Mouse (Mus musculus): ENCODE results near the gene Tmem160.

Tmem160 gene

DNA sequence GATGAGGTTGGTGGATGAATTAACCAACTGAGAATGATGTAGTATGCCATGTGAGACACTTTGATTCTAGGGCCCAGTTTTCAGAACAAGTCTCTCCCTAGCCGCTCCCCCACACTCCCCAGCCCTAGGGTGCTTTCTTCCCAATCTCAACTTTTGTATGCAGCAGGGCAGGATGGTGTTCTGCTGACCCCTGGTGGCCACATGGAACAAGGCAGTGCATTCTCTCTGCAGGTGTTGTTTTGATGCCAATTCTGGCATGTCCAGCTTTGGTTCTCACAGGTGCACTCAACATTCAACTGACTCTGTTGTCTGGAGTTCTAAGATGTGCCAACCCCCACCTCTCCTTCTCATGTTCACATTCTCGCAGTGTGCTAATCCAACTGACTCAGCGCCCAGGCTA, 39.2 kb downstream of the Tmem160 start:
- DNase-seq (ENCODE audit: extremely low spot score), result peak; percentile 55

DNA sequence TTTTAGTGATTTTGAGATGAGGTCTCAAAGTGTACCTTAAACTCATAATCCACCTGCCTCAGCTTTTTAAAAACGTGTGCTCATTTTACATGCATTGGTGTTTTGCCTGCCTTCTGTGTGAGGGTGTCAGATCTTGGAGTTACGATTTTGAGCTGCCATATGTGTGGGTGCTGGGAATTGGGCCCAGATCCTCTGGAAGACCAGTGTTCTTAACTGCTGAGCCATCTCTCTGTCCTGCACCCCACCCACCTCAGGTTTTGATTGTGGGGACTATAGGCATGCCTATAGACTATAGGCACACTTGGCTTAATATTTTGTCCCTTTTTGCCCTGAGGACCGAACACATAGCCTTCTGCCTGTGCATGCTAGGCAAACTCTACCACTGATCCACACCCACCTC, 39.6 kb downstream of the Tmem160 start:
- no peak for DNase-seq (ENCODE audit: extremely low spot score)

DNA sequence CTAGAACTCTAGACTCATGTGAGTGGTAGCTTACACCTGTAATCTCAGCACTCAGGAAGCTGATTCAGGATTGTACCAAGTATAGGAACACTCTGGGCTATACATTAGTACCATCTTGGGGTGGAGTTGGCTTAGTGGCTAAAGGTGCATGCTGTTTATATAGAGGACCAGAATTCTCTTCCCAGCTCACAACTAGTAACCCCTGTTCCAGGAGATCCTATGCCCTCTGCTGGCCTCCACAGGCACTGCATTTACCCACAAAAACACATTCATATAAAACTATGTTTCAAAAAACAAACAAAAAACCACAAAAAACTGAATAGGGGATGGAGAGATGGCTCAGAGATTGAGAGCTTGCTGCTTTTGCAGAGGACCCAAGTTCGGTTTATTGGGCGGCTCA, 40.8 kb downstream of the Tmem160 start:
- DNase-seq (ENCODE audit: extremely low spot score), result peak; percentile 38

DNA sequence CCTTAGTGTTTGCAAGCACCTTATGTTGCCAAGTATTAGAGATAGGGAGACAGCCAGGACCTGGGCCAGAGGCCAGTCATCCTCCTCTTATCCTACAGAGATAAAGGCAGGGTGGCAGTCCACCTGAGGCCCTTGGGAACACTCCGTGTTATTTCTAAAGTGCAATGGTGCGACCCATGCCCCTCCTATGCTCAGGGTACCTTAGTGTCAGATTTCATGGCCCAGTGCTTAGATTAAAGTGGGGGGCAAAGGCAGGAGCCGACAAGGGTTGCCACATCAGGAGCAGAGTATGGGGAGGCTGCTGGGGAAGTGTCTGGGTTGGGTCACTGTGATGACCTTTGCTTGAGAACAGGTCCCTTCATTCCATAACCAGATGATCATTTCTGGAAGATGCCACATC, 43.7 kb downstream of the Tmem160 start:
- no peak for DNase-seq (ENCODE audit: extremely low spot score)

DNA sequence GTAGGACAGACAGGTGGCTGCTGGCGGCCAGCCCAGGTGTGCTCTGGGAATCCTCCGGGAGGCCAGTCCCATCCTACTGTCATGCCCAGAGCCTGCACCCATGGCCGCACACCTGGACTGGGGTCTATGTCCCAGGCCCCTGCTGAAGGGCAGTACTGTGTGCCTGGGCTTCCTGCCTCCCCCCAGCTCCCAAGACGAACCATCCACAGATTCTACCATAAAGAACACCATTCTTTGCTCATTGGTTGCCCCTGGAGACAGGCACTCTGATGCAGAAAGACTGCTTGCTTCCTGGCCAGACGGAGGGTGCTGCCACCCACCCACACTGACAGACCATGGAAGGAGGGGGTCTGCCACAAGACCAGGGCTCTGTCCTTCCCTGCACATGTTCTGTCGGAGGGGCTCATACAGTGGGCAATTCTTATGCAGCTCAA, 47.1 kb downstream of the Tmem160 start:
- DNase-seq (ENCODE audit: extremely low spot score), result no peak

- DNase-seq (ENCODE audit: extremely low spot score), result no peak
Observed at GRCm38 (mm10) chr7:16501571-16501970, 49.0 kb downstream of the Tmem160 start.

DNA sequence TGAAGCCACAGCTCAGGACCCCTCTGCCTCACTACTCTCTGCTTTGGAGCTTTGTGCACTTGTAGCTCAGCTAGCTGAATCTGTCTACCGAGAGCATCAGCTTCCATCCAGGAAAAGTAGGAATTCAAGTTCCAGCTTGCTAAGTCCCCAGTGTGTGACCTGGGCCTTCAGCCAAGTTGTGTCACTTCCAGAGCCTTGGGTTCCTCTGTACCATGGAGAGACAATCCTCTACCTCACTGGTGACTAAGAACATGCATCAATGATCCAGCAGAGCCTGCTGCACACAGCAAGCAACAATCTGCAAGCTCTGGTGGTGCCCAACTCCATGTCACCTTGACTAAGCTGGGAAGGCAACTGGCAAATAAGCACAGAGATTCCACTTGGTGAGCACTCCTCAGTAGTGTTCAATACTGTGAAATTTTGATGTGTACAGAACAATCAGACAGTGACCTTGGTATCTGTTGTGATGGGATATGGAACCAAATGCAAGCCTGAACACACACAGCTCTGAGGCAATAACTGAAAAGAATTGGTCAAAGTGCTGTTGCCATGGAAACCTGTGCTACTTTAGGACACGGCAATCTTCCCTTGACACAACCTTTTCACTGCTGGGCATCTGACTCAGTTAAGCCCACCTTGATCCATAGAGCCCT, 52.1 kb downstream of the Tmem160 start:
- DNase-seq (ENCODE audit: extremely low spot score), result no peak

Measured in embryo, embryonic 9.5 days (tissue).